7 mouse cellular contexts compared by ENCODE assay signal in genomic region chr13:83744981-83745555, GRCm38 (mm10).
DNase-seq lines count a peak whose midpoint lies in the region; ATAC-seq and TF ChIP-seq lines count a peak whose summit lies in the region.

No protein-coding gene starts in this region.

- peaks cover 7% of the 10 kb centered on the region; the same call in 1 of the 2 replicates for H3K27me3 ChIP-seq in G1E (ENCODE audit: insufficient read depth, low read length)
- H3K27me3 ChIP-seq in forebrain, embryonic 11.5 days (ENCODE audit: control insufficient read depth, insufficient read depth, low read length): no peaks in the 10 kb centered on the region
- H3K27me3 ChIP-seq in intestine, embryonic 14.5 days (replicated peaks; ENCODE audit: control insufficient read depth, insufficient read depth, low read length): peaks cover 39% of the 10 kb centered on the region
- H3K27me3 ChIP-seq in neural tube, embryonic 11.5 days (ENCODE audit: control insufficient read depth, insufficient read depth, low read length): no peaks in the 10 kb centered on the region

- H3K9ac ChIP-seq in forebrain, embryonic 11.5 days (ENCODE audit: low read length): peak overlapping the region; percentile 66
- peak overlapping the region; percentile 42 for H3K9ac ChIP-seq in intestine, embryonic 14.5 days (ENCODE audit: low read length)
- H3K9ac ChIP-seq in neural tube, embryonic 11.5 days (ENCODE audit: low read length): peak overlapping the region; percentile 45

- peak; percentile 55 for DNase-seq in G1E (ENCODE audit: low spot score)
- DNase-seq in forebrain, embryonic 11.5 days (ENCODE audit: low spot score): peak; percentile 96
- DNase-seq in intestine, embryonic 14.5 days (ENCODE audit: low spot score): peak; percentile 77
- peak; percentile 93 to 98 for DNase-seq in left cerebral cortex, postnatal 14 days (ENCODE audit: low spot score in 2 of 2)
- peak; percentile 94 for DNase-seq in neural tube, embryonic 11.5 days (ENCODE audit: low spot score)
- DNase-seq in natural killer cell, adult 2 months (ENCODE audit: low spot score in 2 of 2): no peak

- peak; percentile 65 for ATAC-seq in G1E (ENCODE audit: extremely low read depth, insufficient number of reproducible peaks, low FRiP score, poor library complexity, severe bottlenecking)
- ATAC-seq in forebrain, embryonic 11.5 days (replicated peaks; ENCODE audit: low FRiP score): peak; percentile 87
- peak; percentile 89 for ATAC-seq in intestine, embryonic 14.5 days (replicated peaks; ENCODE audit: low FRiP score, low TSS enrichment, low read depth)
- peak; percentile 93 for ATAC-seq in neural tube, embryonic 11.5 days (ENCODE audit: insufficient read depth, low FRiP score, low TSS enrichment)

- H3K27ac ChIP-seq in bone marrow macrophage, adult 2 months (ENCODE audit: insufficient read depth, low read depth, low read length): no peak overlapping the region
- peak overlapping the region; percentile 96 for H3K27ac ChIP-seq in forebrain, embryonic 11.5 days (ENCODE audit: low read depth, low read length)
- no peak overlapping the region for H3K27ac ChIP-seq in intestine, embryonic 14.5 days (ENCODE audit: low read depth)
- peak overlapping the region; percentile 92 for H3K27ac ChIP-seq in neural tube, embryonic 11.5 days (ENCODE audit: low read depth, low read length)

- peaks cover 8% of the 10 kb centered on the region; the same call in 1 of the 2 replicates for H3K4me1 ChIP-seq in G1E (ENCODE audit: insufficient read depth, low read depth, low read length)
- H3K4me1 ChIP-seq in bone marrow macrophage, adult 2 months (ENCODE audit: control insufficient read depth, insufficient read depth, low read length): no peaks in the 10 kb centered on the region
- peaks cover 6% of the 10 kb centered on the region; the same call in 1 of the 2 replicates for H3K4me1 ChIP-seq in forebrain, embryonic 11.5 days (replicated peaks; ENCODE audit: control insufficient read depth, insufficient read depth, low read length)
- 0 out of 2 replicates have a peak, but pooled peaks cover 4% of the 10 kb centered on the region for H3K4me1 ChIP-seq in intestine, embryonic 14.5 days (replicated peaks; ENCODE audit: control insufficient read depth, insufficient read depth, low read length)
- H3K4me1 ChIP-seq in neural tube, embryonic 11.5 days (ENCODE audit: control insufficient read depth, insufficient read depth, low read length): peaks cover 6% of the 10 kb centered on the region

- no peak for TF ChIP-seq CTCF in G1E (IDR thresholded peaks at IDR 0.05; ENCODE audit: low read depth, low read length)
- TF ChIP-seq CTCF in bone marrow macrophage, adult 2 months (IDR thresholded peaks at IDR 0.05; ENCODE audit: low read depth, low read length): no peak

- no peak for TF ChIP-seq POLR2A in bone marrow macrophage, adult 2 months (IDR thresholded peaks at IDR 0.05; ENCODE audit: borderline replicate concordance, low read depth, low read length)

- no peaks in the 10 kb centered on the region for H3K9me3 ChIP-seq in G1E (replicated peaks)
- no peaks in the 10 kb centered on the region for H3K9me3 ChIP-seq in forebrain, embryonic 11.5 days (ENCODE audit: control insufficient read depth, low read length)
- no peaks in the 10 kb centered on the region for H3K9me3 ChIP-seq in intestine, embryonic 14.5 days (ENCODE audit: control insufficient read depth, low read length)
- no peaks in the 10 kb centered on the region for H3K9me3 ChIP-seq in neural tube, embryonic 11.5 days (ENCODE audit: control insufficient read depth, low read length)

- intact Hi-C loops in left cerebral cortex, postnatal 14 days (cut with DNase I): loop anchor here (5.0 kb wide), 1 partner anchor 242 kb away; no protein-coding TSS in a partner anchor

- under 1% methylated on average over 38 of the region's 38 CpGs for WGBS in forebrain, embryonic 11.5 days
- under 1% methylated on average over 37 of the region's 38 CpGs for WGBS in intestine, embryonic 14.5 days
- WGBS in neural tube, embryonic 11.5 days: under 1% methylated on average over 36 of the region's 38 CpGs

- H3K36me3 ChIP-seq in G1E (replicated peaks): peaks cover 4% of the 10 kb centered on the region
- no peaks in the 10 kb centered on the region for H3K36me3 ChIP-seq in forebrain, embryonic 11.5 days (ENCODE audit: control insufficient read depth, insufficient read depth, low read length)
- no peaks in the 10 kb centered on the region for H3K36me3 ChIP-seq in intestine, embryonic 14.5 days (ENCODE audit: control insufficient read depth, insufficient read depth, low read length)
- H3K36me3 ChIP-seq in neural tube, embryonic 11.5 days (ENCODE audit: control insufficient read depth, insufficient read depth, low read length): no peaks in the 10 kb centered on the region

- H3K4me2 ChIP-seq in forebrain, embryonic 11.5 days (ENCODE audit: low read depth, low read length, severe bottlenecking): peak overlapping the region; percentile 54
- H3K4me2 ChIP-seq in intestine, embryonic 14.5 days (ENCODE audit: low read length): peak overlapping the region; percentile 63
- peak overlapping the region; percentile 56 for H3K4me2 ChIP-seq in neural tube, embryonic 11.5 days (ENCODE audit: low read depth)

- peak overlapping the region; percentile 71 for H3K4me3 ChIP-seq in G1E (ENCODE audit: low read depth, low read length)
- peak overlapping the region; percentile 17; the same call in 1 of the 2 replicates for H3K4me3 ChIP-seq in bone marrow macrophage, adult 2 months (ENCODE audit: insufficient read depth, low read length)
- H3K4me3 ChIP-seq in forebrain, embryonic 11.5 days (ENCODE audit: low read depth, low read length): peak overlapping the region; percentile 33
- H3K4me3 ChIP-seq in intestine, embryonic 14.5 days (ENCODE audit: low read depth, low read length): peak overlapping the region; percentile 39
- H3K4me3 ChIP-seq in neural tube, embryonic 11.5 days (ENCODE audit: low read depth, low read length): peak overlapping the region; percentile 36

Comparison
In these comparisons a context has a peak if more than half of its experiments do, and no peak if none do; other contexts are left out.
1. DNase-seq: peak in G1E (single experiment), forebrain, embryonic 11.5 days (single experiment), intestine, embryonic 14.5 days (single experiment), left cerebral cortex, postnatal 14 days (2 of 2) and neural tube, embryonic 11.5 days (single experiment); none in natural killer cell, adult 2 months (0 of 2).
2. H3K4me3 ChIP-seq: peak in every context shown above with its lines; median percentile 71 in G1E; 39 in intestine, embryonic 14.5 days; 36 in neural tube, embryonic 11.5 days; 33 in forebrain, embryonic 11.5 days; 17 in bone marrow macrophage, adult 2 months.
3. H3K27ac ChIP-seq: peak in forebrain, embryonic 11.5 days (single experiment) and neural tube, embryonic 11.5 days (single experiment); none in bone marrow macrophage, adult 2 months (single experiment) and intestine, embryonic 14.5 days (single experiment).
4. Peak in every context shown above with its lines, with median percentiles within 50 percentile points of each other: ATAC-seq, H3K4me2 ChIP-seq and H3K9ac ChIP-seq.